Mouse (Mus musculus) gastrocnemius, postnatal 4 days (tissue): ENCODE measurements at regions not wholly inside any gene's neighbourhood (a gene's known extent, or its start where the extent isn't known, plus 50 kb on each side); places are given as distances from the start of the nearest gene placed in this dataset.

Experiments used
- DNase-seq, 2 experiments: peaks; one replicate each; pipeline ENCODE4 v3.0.0; 2021 to 2022; ENCODE audit warnings: low spot score in 2 of 2, mixed read lengths in 2 of 2

- no peak for DNase-seq
Observed at GRCm38 (mm10) chrX:99350233-99350632, 120.8 kb downstream of the Pja1 start.

- DNase-seq = no peak
Observed at GRCm38 (mm10) chrX:99340223-99340622, 130.8 kb downstream of the Pja1 start.

GRCm38 (mm10) chrX:99339081-99339876 is 131.8 kb downstream of the Pja1 start:
- no peak for DNase-seq

- DNase-seq = no peak
Observed at GRCm38 (mm10) chrX:99336616-99337553, 134.2 kb downstream of the Pja1 start.

DNA sequence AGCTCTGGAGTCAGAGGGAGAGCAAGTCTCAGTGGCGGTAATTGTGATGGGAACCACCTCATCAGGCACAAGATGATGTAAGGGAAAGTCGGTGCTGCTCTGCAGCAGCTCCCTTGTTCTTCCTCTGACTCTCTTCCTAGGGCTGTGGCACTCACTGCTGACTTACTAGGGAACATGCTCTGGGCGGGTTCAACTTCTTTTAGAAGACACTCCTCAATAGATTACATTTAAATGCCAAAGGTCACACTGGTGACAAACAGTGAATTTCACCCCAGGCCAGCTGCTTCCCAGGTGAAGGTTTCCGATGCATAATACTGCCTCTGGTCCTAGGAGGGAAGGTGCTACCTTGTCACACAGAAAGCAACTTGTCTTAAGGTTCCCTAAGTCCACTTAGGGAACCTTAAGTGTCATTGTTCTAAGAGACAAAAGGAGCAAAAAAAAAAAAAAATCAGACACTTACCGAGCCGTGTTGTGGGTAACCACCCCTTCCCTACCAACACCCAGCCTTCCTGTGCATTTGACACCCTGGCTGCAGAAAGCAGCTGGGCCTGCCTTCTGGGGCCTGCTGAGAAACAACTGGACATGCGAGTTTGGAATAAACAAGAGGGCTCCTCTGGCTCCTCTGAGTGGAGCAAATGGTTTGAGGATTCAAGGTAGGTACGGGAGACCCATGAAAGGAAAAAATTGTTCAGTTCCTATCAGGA is 135.0 kb downstream of the Pja1 start:
- DNase-seq = no peak

- no peak for DNase-seq
Observed at GRCm38 (mm10) chrX:99332457-99332770, 138.7 kb downstream of the Pja1 start.

- no peak for DNase-seq
Observed at GRCm38 (mm10) chrX:99331764-99332456, 139.2 kb downstream of the Pja1 start.

DNA sequence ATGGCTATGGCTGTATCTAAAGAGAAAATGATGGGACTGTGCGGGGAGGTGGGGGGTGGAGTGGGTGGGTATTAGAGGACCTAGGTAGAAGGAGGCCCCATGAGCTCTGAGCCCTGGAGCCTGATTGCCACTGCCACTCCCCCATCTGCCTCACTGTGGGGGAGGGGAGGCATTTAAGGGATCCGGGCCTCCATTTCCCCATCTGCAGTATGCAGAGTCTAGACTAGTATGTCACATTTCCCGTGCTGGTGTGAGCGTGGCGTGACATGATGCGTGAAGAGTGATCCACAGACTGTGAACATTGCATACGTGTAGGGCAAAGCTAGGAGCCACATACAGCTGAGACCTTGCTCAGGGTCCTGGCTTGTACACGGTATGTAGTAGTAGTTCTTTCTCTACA is 140.7 kb downstream of the Pja1 start:
- DNase-seq = no peak

DNA sequence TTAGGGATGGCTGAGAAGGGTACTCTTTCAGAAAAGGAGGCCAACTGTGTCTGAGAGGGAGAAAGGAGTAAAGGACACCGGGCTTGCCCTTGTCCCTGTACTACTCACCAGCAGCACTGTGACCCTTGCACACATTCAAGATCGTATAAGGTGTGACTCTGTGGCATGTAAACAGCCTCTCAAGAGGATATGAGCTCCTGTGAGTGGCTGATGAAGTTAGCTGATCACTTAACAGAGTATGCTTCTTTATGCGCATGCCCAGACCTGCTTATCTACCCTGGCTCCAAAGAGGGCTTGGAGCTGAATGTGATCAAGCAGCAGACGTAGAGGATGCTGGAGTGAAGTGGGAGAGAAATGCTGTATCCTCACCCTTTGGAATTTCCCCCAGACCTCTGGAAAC is 142.5 kb downstream of the Pja1 start:
- DNase-seq = no peak

DNA sequence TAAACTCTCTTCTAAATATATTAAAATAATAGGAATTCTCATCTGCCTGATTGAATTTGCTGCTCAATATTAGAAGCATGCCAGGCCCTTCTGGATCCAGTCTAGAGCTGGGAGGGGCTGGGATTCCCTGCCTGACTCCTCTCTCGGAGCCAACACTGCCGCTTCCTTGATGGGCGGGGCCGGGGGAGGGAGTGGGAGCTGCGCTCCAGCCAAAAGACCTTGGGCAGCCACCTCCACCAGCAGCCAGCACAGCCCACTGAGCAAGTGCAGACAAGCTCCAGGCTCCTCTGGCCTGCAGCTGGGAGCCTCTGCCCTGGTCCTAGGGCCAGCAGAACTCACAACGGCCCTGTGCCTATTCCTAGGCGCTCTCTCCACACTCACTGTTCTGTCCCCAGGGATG is 144.9 kb downstream of the Pja1 start:
- peak in 1 of 2 experiments; percentile 42 for DNase-seq

- DNase-seq = peak; percentile 39 to 71
Observed at GRCm38 (mm10) chrX:99325460-99325859, 145.6 kb downstream of the Pja1 start.

- peak in 1 of 2 experiments; percentile 24 for DNase-seq
Observed at GRCm38 (mm10) chrX:99324546-99325170, 146.4 kb downstream of the Pja1 start.

DNA sequence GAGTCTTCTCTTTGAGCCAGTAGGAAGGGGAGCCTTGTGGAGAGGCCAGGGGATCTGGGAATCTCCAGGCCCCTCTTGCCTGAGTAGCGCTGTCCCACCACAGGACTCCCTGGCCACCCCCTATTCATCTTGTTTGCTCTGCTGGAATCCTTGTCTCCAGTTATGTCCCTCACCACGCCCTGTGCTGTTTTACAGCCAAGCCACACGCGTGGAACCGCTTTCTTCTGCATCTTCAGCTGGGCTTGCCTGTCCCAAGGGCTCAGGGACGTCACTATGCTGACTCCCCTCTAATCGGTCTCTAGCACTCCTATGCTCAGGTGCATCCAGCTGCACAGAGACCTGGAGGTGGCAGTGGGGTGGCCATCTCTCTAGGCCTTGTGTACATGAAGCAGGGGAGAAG is 151.3 kb downstream of the Pja1 start:
- no peak for DNase-seq

DNA sequence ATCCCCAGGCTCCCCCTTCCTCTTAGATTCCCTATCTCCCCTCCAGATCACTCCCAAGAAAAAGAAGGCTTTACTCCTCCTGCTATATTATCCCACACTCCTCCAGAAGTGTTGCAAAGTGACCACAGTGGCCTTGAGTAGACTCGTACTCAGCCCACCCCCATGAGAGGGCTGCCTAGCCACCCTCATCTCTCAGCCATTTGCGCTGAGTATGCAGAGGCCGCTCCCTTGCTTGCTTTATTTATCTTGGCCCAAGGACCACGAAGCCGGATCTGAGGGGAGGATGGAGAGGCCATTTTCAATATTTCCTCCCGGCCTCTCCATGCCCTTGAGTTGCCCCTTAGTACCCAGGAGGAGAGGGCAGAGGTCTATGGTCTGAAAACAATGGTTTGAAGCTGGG is 151.9 kb downstream of the Pja1 start:
- DNase-seq = no peak

DNA sequence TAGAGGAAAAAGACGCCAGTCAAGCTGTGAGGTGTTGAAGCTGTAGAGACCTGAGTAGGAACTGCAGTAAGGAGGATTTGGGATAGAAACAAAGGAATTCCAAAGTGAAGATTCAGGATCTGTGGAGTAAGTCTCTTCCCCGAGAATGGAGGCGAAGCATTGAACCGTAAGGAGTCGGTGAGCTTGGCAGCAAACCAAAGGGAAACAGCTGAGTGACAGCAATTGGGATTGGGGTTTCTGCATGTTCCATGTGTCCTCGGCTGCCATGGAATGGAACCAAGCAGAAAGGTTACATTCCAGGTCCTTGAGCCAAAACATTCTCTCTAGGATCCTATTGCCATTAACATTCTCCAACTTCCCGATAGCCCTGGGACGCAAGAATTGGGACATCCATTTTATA is 152.9 kb downstream of the Pja1 start:
- DNase-seq = no peak

- no peak for DNase-seq
Observed at GRCm38 (mm10) chrX:99317736-99318135, 153.3 kb downstream of the Pja1 start.

DNA sequence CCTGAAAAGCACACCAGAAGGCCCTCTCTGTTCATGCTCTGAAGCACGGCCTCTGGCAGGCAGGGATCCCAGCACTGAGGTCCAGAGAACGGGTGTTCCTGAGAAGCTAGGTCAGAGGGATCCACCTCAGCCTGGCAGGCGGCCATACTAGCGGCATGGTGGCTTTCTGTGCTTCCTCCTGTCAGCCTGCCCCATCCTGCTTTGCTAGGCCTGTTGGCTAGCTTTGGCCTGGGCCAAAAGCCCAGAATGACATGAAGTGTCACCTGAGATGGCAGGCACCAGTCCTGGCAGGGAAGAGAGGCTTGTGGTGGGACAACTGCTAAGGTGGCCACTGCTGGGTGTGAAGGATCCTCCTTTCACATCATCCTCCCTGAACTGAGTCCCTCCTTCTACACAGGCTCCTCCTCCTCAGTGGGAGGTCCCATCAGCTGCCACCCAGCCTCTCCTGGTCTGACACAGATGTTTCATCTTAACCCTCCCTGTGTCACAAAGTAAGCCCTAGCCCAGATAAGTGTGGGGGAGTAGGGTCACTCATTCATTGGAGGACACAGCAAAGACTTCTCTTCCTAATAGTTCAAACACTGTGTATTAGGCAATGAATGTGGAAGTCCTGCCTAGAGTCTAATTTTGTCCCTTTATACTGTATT is 154.5 kb downstream of the Pja1 start:
- DNase-seq = no peak

- no peak for DNase-seq
Observed at GRCm38 (mm10) chrX:99299110-99299509, 163.2 kb downstream of the Efnb1 start.

GRCm38 (mm10) chrX:99294726-99295125 is 158.8 kb downstream of the Efnb1 start:
- DNase-seq = peak in 1 of 2 experiments; percentile 12

GRCm38 (mm10) chrX:99293967-99294366 is 158.0 kb downstream of the Efnb1 start:
- no peak for DNase-seq
